8 mouse cellular contexts compared by ENCODE assay signal in the genomic region with DNA sequence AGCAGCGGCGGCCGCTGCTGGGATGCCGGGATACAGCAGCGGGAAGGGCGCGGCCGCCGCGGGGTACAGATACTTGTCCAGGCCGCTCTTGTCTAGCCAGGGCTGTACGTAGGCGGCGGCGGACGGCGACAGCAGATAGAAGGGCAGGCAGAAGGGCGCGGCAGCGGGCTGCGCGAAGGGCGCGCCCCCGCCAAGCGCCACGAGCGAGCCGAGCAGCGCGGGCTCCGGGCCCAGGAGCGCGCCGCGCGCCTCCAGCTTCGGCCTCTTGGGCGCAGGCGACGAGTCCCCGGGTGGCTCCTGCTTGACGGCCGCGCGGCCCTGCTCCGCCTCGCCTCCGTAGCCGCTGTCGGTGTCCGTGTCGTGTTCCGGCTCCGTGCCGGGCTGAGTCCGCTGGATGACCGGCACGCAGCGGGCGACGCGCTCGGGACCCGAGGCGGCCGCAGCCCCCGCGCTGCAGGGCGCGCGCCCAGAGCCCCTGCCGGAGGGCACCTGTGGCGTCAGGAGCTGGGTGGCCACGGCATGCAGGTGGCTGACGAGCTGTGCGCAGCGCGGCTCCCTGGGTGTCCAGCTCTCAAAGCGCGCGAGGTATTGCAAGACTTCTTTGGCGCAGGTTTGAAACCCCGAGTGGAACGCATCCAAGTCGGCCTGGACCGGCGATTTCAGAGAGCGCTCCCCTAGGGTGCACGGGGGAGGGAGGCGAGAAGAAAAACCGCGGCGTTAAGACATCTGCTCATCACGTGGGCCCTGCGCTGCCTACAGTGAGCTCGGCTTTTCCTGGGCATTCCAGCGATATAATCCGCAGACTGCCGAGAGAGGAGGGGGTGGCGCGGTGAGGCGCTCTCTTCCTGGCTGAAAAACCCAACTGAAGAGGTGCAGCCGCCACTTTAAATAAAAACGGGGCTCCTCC. TPM values are rescaled to one million over a fixed set of nuclear protein-coding genes. Genes with fewer than 3 reads are reported as not detected.
DNase-seq lines count a peak whose midpoint lies in the region; ATAC-seq lines count a peak whose summit lies in the region.

No protein-coding gene starts in this region.

- ATAC-seq in CD4-positive, CD25-positive, alpha-beta regulatory T cell, adult 4 months, result no peak
- ATAC-seq in common myeloid progenitor, adult 5-6 weeks (replicated peaks; ENCODE audit: low read depth, poor library complexity, severe bottlenecking), result peak; percentile 9
- peak; percentile 12 for ATAC-seq in inflammation-experienced regulatory T-cells, adult 6 months
- peak; percentile 67 for ATAC-seq in megakaryocyte progenitor cell, adult 5-6 weeks (replicated peaks; ENCODE audit: poor library complexity)

- DNase-seq in CD4-positive, CD25-positive, alpha-beta regulatory T cell, adult 2 months (ENCODE audit: low read depth, low spot score), result peak; percentile 39
- DNase-seq in gastrocnemius, postnatal 10 days, result peak; percentile 81
- peak; percentile 67 to 90 for DNase-seq in left cerebral cortex, adult 9 months (ENCODE audit: low spot score in 2 of 2)
- DNase-seq in right cerebral cortex, postnatal 25 days, result peak; percentile 86

RNA-seq across cellular contexts. Expression of gene Bhlhe41, which starts 2.0 kb away (rescaled TPM):
- under 1 TPM; 0.22 to 0.26 TPM for polyA plus RNA-seq in CD4-positive, CD25-positive, alpha-beta regulatory T cell, adult 4 months (2017; shearing (Covaris generic))
- under 0.01 TPM in 1 of 2 replicates, not detected in the other for total RNA-seq in common myeloid progenitor, adult 5-6 weeks (2017)
- 10 to 100 TPM; 24.7 to 36.4 TPM for total RNA-seq in gastrocnemius, postnatal 10 days (2021)
- under 1 TPM; 0.11 to 0.44 (median 0.35) TPM for polyA plus RNA-seq in inflammation-experienced regulatory T-cells, adult 6 months (2017; shearing (Covaris generic))
- total RNA-seq in megakaryocyte progenitor cell, adult 5-6 weeks (2015), result 0.02 TPM in 1 of 2 replicates, not detected in the other
- 0.12 TPM in 1 of 2 replicates, not detected in the other for total RNA-seq in megakaryocyte progenitor cell, adult 5-6 weeks (2017)

Comparison
In these comparisons a context has a peak if more than half of its experiments do, and no peak if none do; other contexts are left out.
1. RNA of gene Bhlhe41, which starts 2.0 kb away (total RNA-seq): 24.7 to 36.4 TPM in gastrocnemius, postnatal 10 days; 0.02 to 0.12 TPM in megakaryocyte progenitor cell, adult 5-6 weeks and under 0.01 TPM in common myeloid progenitor, adult 5-6 weeks; every median in the first group is over 10 times any median in the second.
2. Peak in every context shown above with its lines, with median percentiles within 50 percentile points of each other: DNase-seq.